Mouse (Mus musculus): ENCODE data around the gene Strap. TPM values are rescaled to one million over a fixed set of nuclear protein-coding genes. Genes with fewer than 3 reads are reported as not detected.

The Strap gene
- total RNA-seq, 1 experiment from 2014 or later = 54.7 TPM

- no peak for ATAC-seq (ENCODE audit: extremely low read depth, insufficient number of reproducible peaks, low FRiP score, poor library complexity, severe bottlenecking)
Observed at GRCm38 (mm10) chr6:137771621-137772250, 36.9 kb downstream of the Strap start.

- no peak for ATAC-seq (ENCODE audit: extremely low read depth, insufficient number of reproducible peaks, low FRiP score, poor library complexity, severe bottlenecking)
Observed at GRCm38 (mm10) chr6:137772918-137773636, 38.2 kb downstream of the Strap start.

GRCm38 (mm10) chr6:137773637-137774028 is 38.8 kb downstream of the Strap start:
- ATAC-seq (ENCODE audit: extremely low read depth, insufficient number of reproducible peaks, low FRiP score, poor library complexity, severe bottlenecking) = no peak

- no peak for ATAC-seq (ENCODE audit: extremely low read depth, insufficient number of reproducible peaks, low FRiP score, poor library complexity, severe bottlenecking)
Observed at GRCm38 (mm10) chr6:137774166-137774565, 39.3 kb downstream of the Strap start.

- ATAC-seq (ENCODE audit: extremely low read depth, insufficient number of reproducible peaks, low FRiP score, poor library complexity, severe bottlenecking) = no peak
Observed at GRCm38 (mm10) chr6:137775159-137775558, 40.3 kb downstream of the Strap start.

GRCm38 (mm10) chr6:137776981-137777380 is 42.1 kb downstream of the Strap start:
- ATAC-seq (ENCODE audit: extremely low read depth, insufficient number of reproducible peaks, low FRiP score, poor library complexity, severe bottlenecking) = no peak

GRCm38 (mm10) chr6:137783899-137784637 is 49.2 kb downstream of the Strap start:
- ATAC-seq (ENCODE audit: extremely low read depth, insufficient number of reproducible peaks, low FRiP score, poor library complexity, severe bottlenecking) = no peak

GRCm38 (mm10) chr6:137788976-137789590 is 54.2 kb downstream of the Strap start:
- no peak for ATAC-seq (ENCODE audit: extremely low read depth, insufficient number of reproducible peaks, low FRiP score, poor library complexity, severe bottlenecking)

- no peak for ATAC-seq (ENCODE audit: extremely low read depth, insufficient number of reproducible peaks, low FRiP score, poor library complexity, severe bottlenecking)
Observed at GRCm38 (mm10) chr6:137789658-137790057, 54.8 kb downstream of the Strap start.

GRCm38 (mm10) chr6:137795494-137795893 is 60.6 kb downstream of the Strap start:
- ATAC-seq (ENCODE audit: extremely low read depth, insufficient number of reproducible peaks, low FRiP score, poor library complexity, severe bottlenecking) = no peak

GRCm38 (mm10) chr6:137796596-137797567 is 62.0 kb downstream of the Strap start:
- no peak for ATAC-seq (ENCODE audit: extremely low read depth, insufficient number of reproducible peaks, low FRiP score, poor library complexity, severe bottlenecking)

- ATAC-seq (ENCODE audit: extremely low read depth, insufficient number of reproducible peaks, low FRiP score, poor library complexity, severe bottlenecking) = no peak
Observed at GRCm38 (mm10) chr6:137799253-137799652, 64.4 kb downstream of the Strap start.

Other genes with a start within 250 kb of the Strap start
- 15.8 and 19.9 TPM in 2 replicates for gene Eps8, start 80.2 kb upstream of the Strap start, total RNA-seq (2017)
- gene Dera, start 19.5 kb downstream of the Strap start, total RNA-seq (2017) = 20.4 and 26.4 TPM in 2 replicates

All from neutrophil, adult 5-6 weeks (primary cell).